Mouse (Mus musculus): Measurements from ENCODE around the gene Ext2.
A peak's percentile ranks its signal among the peaks of the same experiment; 100 is the strongest.

Gene Ext2

GRCm38 (mm10) chr2:93741700-93742099, 80.7 kb downstream of the Ext2 start:
- no peak for DNase-seq (ENCODE audit: low read depth in 2 of 2, low spot score in 2 of 2)

- no peak for DNase-seq (ENCODE audit: low read depth in 2 of 2, low spot score in 2 of 2)
Observed at GRCm38 (mm10) chr2:93739044-93739569, 83.3 kb downstream of the Ext2 start.

- DNase-seq (ENCODE audit: low read depth in 2 of 2, low spot score in 2 of 2), result no peak
Observed at GRCm38 (mm10) chr2:93737146-93737545, 85.2 kb downstream of the Ext2 start.

- DNase-seq (ENCODE audit: low read depth in 2 of 2, low spot score in 2 of 2), result no peak
Observed at GRCm38 (mm10) chr2:93732658-93733057, 89.7 kb downstream of the Ext2 start.

- no peak for DNase-seq (ENCODE audit: low read depth in 2 of 2, low spot score in 2 of 2)
Observed at GRCm38 (mm10) chr2:93729585-93729984, 92.8 kb downstream of the Ext2 start.

GRCm38 (mm10) chr2:93723138-93723744, 99.1 kb downstream of the Ext2 start:
- no peak for DNase-seq (ENCODE audit: low read depth in 2 of 2, low spot score in 2 of 2)

GRCm38 (mm10) chr2:93720956-93721355, 101.4 kb downstream of the Ext2 start:
- no peak for DNase-seq (ENCODE audit: low read depth in 2 of 2, low spot score in 2 of 2)

- DNase-seq (ENCODE audit: low read depth in 2 of 2, low spot score in 2 of 2), result no peak
Observed at GRCm38 (mm10) chr2:93719792-93720675, 102.3 kb downstream of the Ext2 start.

- DNase-seq (ENCODE audit: low read depth in 2 of 2, low spot score in 2 of 2), result no peak
Observed at GRCm38 (mm10) chr2:93713267-93713666, 109.1 kb downstream of the Ext2 start.

GRCm38 (mm10) chr2:93711460-93711859, 110.9 kb downstream of the Ext2 start:
- DNase-seq (ENCODE audit: low read depth in 2 of 2, low spot score in 2 of 2), result no peak

GRCm38 (mm10) chr2:93709696-93710095, 112.7 kb downstream of the Ext2 start:
- no peak for DNase-seq (ENCODE audit: low read depth in 2 of 2, low spot score in 2 of 2)

GRCm38 (mm10) chr2:93709241-93709640, 113.1 kb downstream of the Ext2 start:
- no peak for DNase-seq (ENCODE audit: low read depth in 2 of 2, low spot score in 2 of 2)

- DNase-seq (ENCODE audit: low read depth in 2 of 2, low spot score in 2 of 2), result no peak
Observed at GRCm38 (mm10) chr2:93706825-93707224, 115.5 kb downstream of the Ext2 start.

- no peak for DNase-seq (ENCODE audit: low read depth in 2 of 2, low spot score in 2 of 2)
Observed at GRCm38 (mm10) chr2:93706407-93706806, 116.0 kb downstream of the Ext2 start.

GRCm38 (mm10) chr2:93704195-93704594, 118.2 kb downstream of the Ext2 start:
- DNase-seq (ENCODE audit: low read depth in 2 of 2, low spot score in 2 of 2), result no peak

- no peak for DNase-seq (ENCODE audit: low read depth in 2 of 2, low spot score in 2 of 2)
Observed at GRCm38 (mm10) chr2:93702936-93703926, 119.1 kb downstream of the Ext2 start.

- DNase-seq (ENCODE audit: low read depth in 2 of 2, low spot score in 2 of 2), result no peak
Observed at GRCm38 (mm10) chr2:93699346-93699745, 123.0 kb downstream of the Ext2 start.

GRCm38 (mm10) chr2:93696181-93696641, 126.2 kb downstream of the Ext2 start:
- DNase-seq (ENCODE audit: low read depth in 2 of 2, low spot score in 2 of 2), result peak in 1 of 2 experiments; percentile 3

- DNase-seq (ENCODE audit: low read depth in 2 of 2, low spot score in 2 of 2), result no peak
Observed at GRCm38 (mm10) chr2:93693101-93693500, 129.3 kb downstream of the Ext2 start.

- no peak for DNase-seq (ENCODE audit: low read depth in 2 of 2, low spot score in 2 of 2)
Observed at GRCm38 (mm10) chr2:93690064-93690930, 132.1 kb downstream of the Ext2 start.

Measured in CD8-positive naive resting alpha-beta T cell, adult 2 months (primary cell).